Mouse (Mus musculus): ENCODE data around the gene Pdcd6ip. TPM values are rescaled to one million over a fixed set of nuclear protein-coding genes. Genes with fewer than 3 reads are reported as not detected.
A peak's percentile ranks its signal among the peaks of the same experiment; 100 is the strongest.

The Pdcd6ip gene
- 59.9 and 60.8 TPM in 2 replicates for polyA plus RNA-seq (2016; fragmentation: Nextera tagmentation; extraction: Ambion mirVana)

DNA sequence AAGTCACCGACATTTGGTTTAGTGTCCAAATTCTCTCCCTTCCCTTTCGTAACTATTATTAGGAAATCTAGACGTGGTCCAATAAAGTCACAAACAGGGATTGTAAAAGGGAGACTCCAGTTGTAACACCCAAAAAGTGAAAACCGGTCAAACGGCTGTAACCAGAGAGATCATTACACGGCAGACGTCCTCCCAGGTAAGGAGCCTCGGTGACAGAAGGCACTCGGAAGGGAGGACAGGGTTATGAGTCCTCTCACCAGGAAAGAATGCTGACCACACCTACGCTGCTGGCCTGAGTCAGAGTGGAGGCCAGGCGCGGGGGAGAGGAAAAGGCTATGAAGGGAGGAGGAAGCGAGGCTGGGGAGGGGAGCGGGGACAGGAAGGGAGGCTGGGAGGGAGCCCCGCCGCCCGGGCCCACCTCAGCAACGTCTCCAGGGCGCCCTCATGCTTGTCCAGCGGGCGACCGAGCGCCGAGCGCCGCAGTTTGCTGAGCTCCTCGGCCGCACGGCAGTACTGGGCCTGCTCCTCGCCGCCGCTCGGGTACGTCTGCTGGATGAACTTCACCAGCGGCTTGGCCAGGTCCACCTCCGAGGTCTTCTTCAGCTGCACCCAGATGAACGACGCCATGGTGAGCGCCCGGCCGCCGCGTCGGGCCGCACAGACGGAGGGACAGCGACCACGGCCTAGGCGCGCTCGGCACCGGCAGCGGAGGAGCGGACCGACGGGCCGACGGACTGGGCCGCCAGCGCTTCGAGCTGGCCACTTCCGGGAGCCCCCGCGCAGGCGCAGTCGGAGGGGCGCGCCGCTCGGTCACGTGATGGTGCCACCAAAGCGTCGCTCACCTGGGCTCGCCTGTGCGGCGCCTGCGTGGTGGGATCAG lies at the start of gene Pdcd6ip:
Gene Pdcd6ip, minus strand, starts transcription at position 779 of the 880 bp plus-strand sequence.
- peak; percentile 93 for DNase-seq (ENCODE audit: low spot score)
- Histone ChIP-seq H3K27me3 (replicated peaks; ENCODE audit: low read depth, poor library complexity, severe bottlenecking) (no peaks in the 10 kb centered on the region), H3K36me3 (replicated peaks) (0 out of 2 replicates have a peak, but pooled peaks cover 2% of the 10 kb centered on the region), H3K27ac (replicated peaks) (peak within 1 kb of the TSS; percentile 89), H3K9me3 (no peaks in the 10 kb centered on the region), H3K4me3 (peak within 1 kb of the TSS; percentile 94), H3K4me1 (peaks cover 20% of the 10 kb centered on the region)
- 2% methylated on average over 77 of the region's 77 CpGs for WGBS

DNA sequence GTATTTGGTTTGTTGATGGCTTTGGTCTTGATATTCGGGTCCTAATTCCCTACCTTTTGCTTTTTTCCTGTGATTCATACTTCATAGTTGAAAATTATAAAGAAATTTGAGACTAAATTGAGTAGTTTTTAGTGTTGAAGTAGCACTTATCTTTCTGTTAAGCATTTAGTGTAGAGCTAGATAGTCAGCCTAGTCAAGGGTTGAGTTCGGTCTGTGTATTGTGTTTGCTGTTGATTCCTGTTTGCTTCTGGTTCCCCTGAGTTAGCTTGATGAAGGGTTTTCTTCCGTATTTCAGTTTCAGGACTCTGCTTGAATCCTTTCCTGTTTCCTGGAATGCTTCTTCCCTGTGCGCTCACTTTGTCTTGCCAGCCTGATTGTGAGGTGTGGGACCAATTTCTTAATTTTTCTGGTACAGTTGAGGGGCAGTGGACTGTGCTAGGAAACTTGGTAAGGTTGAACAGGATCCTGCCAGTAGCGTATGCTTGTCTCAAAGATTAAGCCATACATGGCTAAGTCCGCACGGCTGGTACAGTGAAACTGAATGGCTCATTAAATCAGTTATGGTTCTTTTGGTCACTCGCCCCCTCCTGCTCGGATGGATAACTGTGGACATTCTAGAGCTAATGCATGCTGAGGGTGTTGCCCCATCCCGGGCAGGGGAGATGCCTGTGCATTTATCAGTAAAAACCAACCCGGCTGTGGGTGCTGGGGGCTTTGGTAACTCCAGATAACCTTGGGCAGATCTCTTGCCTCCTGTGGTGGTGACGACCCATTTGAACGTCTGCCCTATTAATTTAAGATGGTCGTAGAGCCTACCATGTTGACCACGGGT lies 48.0 kb upstream of the Pdcd6ip start:
- Histone ChIP-seq H3K4me3 (no peak overlapping the region), H3K27me3 (replicated peaks; ENCODE audit: low read depth, poor library complexity, severe bottlenecking) (no peaks in the 10 kb centered on the region), H3K36me3 (replicated peaks) (peaks cover 24% of the 10 kb centered on the region), H3K9me3 (peaks cover 10% of the 10 kb centered on the region; the same call in 1 of the 2 replicates), H3K27ac (replicated peaks) (no peak overlapping the region), H3K4me1 (no peaks in the 10 kb centered on the region)
- WGBS = 93% methylated on average over 15 of the region's 15 CpGs
- DNase-seq (ENCODE audit: low spot score) = no peak

GRCm38 (mm10) chr9:113749356-113749755 lies 41.3 kb upstream of the Pdcd6ip start:
- Histone ChIP-seq H3K27ac (replicated peaks) (no peak overlapping the region), H3K4me3 (no peak overlapping the region), H3K36me3 (replicated peaks) (peaks cover 10% of the 10 kb centered on the region), H3K4me1 (no peaks in the 10 kb centered on the region), H3K9me3 (no peaks in the 10 kb centered on the region), H3K27me3 (replicated peaks; ENCODE audit: low read depth, poor library complexity, severe bottlenecking) (no peaks in the 10 kb centered on the region)
- WGBS = 91% methylated on average over 7 of the region's 7 CpGs
- DNase-seq (ENCODE audit: low spot score) = no peak

GRCm38 (mm10) chr9:113743291-113743690 lies 35.2 kb upstream of the Pdcd6ip start:
- Histone ChIP-seq H3K27me3 (replicated peaks; ENCODE audit: low read depth, poor library complexity, severe bottlenecking) (no peaks in the 10 kb centered on the region), H3K4me1 (peaks cover 23% of the 10 kb centered on the region), H3K9me3 (no peaks in the 10 kb centered on the region), H3K4me3 (peak overlapping the region; percentile 93; the same call in 1 of the 2 replicates), H3K27ac (replicated peaks) (no peak overlapping the region), H3K36me3 (replicated peaks) (no peaks in the 10 kb centered on the region)
- whole genome bisulfite sequencing = 72% methylated on average over 3 of the region's 3 CpGs
- DNase-seq (ENCODE audit: low spot score) = no peak

DNA sequence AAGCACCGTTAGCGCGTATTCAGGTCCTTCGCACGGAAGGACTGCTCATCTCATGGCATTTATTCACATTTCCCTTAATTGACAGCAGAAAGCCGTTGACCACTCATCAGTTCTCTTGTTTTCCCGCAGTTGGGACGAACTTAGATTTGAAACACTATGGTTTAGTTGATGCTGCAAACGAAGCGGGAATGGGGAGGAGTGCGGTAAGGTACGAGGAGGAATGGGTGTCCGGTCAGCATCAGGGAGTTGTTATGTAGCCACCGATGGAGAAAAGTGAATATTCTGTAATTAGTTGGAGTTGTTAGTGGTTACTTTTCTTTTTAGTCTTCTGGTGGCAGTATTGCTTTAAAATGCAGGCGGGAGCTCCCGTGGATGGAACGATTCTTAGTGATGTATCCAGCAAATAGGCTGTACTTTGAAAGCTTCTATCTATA lies 34.3 kb upstream of the Pdcd6ip start:
- Histone ChIP-seq H3K4me1 (peaks cover 23% of the 10 kb centered on the region), H3K27ac (replicated peaks) (peak overlapping the region; percentile 95; the same call in 1 of the 2 replicates), H3K27me3 (replicated peaks; ENCODE audit: low read depth, poor library complexity, severe bottlenecking) (no peaks in the 10 kb centered on the region), H3K36me3 (replicated peaks) (no peaks in the 10 kb centered on the region), H3K4me3 (peak overlapping the region; percentile 93), H3K9me3 (no peaks in the 10 kb centered on the region)
- WGBS = 7% methylated on average over 17 of the region's 17 CpGs
- peak; percentile 25 for DNase-seq (ENCODE audit: low spot score)

GRCm38 (mm10) chr9:113741637-113742137 lies 33.6 kb upstream of the Pdcd6ip start:
- H3K4me3 ChIP-seq = peak overlapping the region; percentile 93
- H3K27me3 ChIP-seq (replicated peaks; ENCODE audit: low read depth, poor library complexity, severe bottlenecking) = no peaks in the 10 kb centered on the region
- H3K27ac ChIP-seq (replicated peaks) = peak overlapping the region; percentile 95
- DNase-seq (ENCODE audit: low spot score) = peak; percentile 77
- under 1% methylated on average over 64 of the region's 64 CpGs for WGBS
- H3K9me3 ChIP-seq = no peaks in the 10 kb centered on the region
- H3K4me1 ChIP-seq = peaks cover 23% of the 10 kb centered on the region
- no peaks in the 10 kb centered on the region for H3K36me3 ChIP-seq (replicated peaks)

DNA sequence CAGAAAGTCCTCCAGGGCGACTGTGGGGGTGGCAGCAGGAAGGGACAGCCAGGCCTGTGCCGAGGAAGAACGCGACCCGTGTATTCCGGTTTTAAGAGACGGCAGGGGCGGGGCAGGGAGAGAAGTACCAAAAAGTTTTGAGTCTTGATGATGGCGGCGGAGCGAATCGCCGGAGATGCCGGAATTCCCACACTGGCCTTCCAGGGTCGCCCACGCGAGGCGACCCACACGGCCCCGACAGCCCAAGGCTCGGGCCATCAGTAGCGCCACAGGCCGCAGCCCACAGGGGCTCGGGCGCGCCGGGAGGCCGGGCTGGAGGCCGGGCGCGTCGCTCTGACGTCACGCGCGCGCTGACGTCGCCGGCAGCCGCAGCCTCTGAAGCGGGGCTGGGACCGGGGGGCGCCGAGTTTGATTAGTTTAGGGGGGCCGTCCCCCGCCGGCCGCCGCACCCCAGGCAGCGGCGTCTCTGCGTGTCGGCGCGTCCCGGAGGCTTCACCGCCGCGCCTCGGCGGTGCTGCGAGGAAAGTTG lies 33.1 kb upstream of the Pdcd6ip start, which contains the start of gene Clasp2:
Gene Clasp2, plus strand, starts transcription at position 366 of the 529 bp plus-strand sequence.
- Histone ChIP-seq H3K27ac (replicated peaks) (peak within 1 kb of the TSS; percentile 95), H3K9me3 (no peaks in the 10 kb centered on the region), H3K4me1 (peaks cover 23% of the 10 kb centered on the region), H3K4me3 (peak within 1 kb of the TSS; percentile 93), H3K36me3 (replicated peaks) (no peaks in the 10 kb centered on the region), H3K27me3 (replicated peaks; ENCODE audit: low read depth, poor library complexity, severe bottlenecking) (no peaks in the 10 kb centered on the region)
- WGBS = under 1% methylated on average over 63 of the region's 63 CpGs
- DNase-seq (ENCODE audit: low spot score) = peak; percentile 87

DNA sequence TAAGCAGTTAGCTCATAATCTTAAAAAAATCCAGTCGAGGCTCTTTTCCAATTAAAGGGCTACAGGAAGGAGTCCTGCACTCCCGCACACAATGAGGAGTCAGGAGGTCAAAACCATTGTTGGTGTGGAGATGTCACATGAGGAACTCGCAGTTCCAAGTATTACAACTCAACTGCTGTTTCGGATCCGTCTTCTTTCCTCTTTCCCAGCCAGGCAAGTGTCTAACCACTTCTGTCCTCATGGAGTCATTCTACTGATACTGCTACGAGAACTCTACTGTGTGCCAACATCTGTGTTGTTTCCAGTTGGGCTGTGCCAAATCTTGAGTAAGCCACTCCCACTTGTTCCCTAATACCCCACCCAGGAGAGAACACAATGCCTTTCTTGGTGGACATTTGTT lies 30.9 kb upstream of the Pdcd6ip start:
- 85% methylated on average over 6 of the region's 6 CpGs for WGBS

GRCm38 (mm10) chr9:113738021-113738420 lies 30.0 kb upstream of the Pdcd6ip start:
- Histone ChIP-seq H3K4me3 (no peak overlapping the region), H3K36me3 (replicated peaks) (no peaks in the 10 kb centered on the region), H3K9me3 (no peaks in the 10 kb centered on the region), H3K4me1 (peaks cover 20% of the 10 kb centered on the region), H3K27ac (replicated peaks) (no peak overlapping the region), H3K27me3 (replicated peaks; ENCODE audit: low read depth, poor library complexity, severe bottlenecking) (no peaks in the 10 kb centered on the region)
- WGBS = 66% methylated on average over 9 of the region's 9 CpGs
- no peak for DNase-seq (ENCODE audit: low spot score)

More for the DNA sequence above, 30.9 kb upstream of the Pdcd6ip start:
- Histone ChIP-seq H3K27me3 (replicated peaks; ENCODE audit: low read depth, poor library complexity, severe bottlenecking) (no peaks in the 10 kb centered on the region), H3K4me1 (peaks cover 25% of the 10 kb centered on the region), H3K27ac (replicated peaks) (no peak overlapping the region), H3K9me3 (no peaks in the 10 kb centered on the region), H3K36me3 (replicated peaks) (no peaks in the 10 kb centered on the region), H3K4me3 (no peak overlapping the region)
- no peak for DNase-seq (ENCODE audit: low spot score)

DNA sequence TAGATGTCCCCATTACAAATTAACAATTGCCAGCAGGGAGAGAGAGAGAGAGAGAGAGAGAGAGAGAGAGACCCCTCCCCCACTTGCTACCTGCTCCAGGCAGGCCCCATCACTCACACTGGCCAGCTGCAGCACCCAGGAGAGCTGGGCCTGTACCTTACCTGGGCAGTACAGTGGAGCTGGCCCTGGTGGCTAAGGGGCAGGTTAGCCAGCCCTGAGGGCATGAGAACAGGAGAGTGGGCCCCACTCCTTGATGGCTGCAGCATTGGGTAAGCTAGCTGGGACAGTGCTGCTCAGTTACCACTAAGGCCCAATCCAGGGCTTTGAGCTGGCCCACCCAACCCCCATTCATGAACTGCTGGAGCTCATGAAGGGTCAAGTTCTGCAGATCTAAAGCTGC lies 27.9 kb upstream of the Pdcd6ip start:
- Histone ChIP-seq H3K4me1 (peaks cover 12% of the 10 kb centered on the region), H3K9me3 (no peaks in the 10 kb centered on the region), H3K27me3 (replicated peaks; ENCODE audit: low read depth, poor library complexity, severe bottlenecking) (no peaks in the 10 kb centered on the region), H3K36me3 (replicated peaks) (no peaks in the 10 kb centered on the region), H3K27ac (replicated peaks) (no peak overlapping the region), H3K4me3 (no peak overlapping the region)
- DNase-seq (ENCODE audit: low spot score) = no peak

- Histone ChIP-seq H3K4me1 (peaks cover 3% of the 10 kb centered on the region; the same call in 1 of the 2 replicates), H3K27ac (replicated peaks) (no peak overlapping the region), H3K27me3 (replicated peaks; ENCODE audit: low read depth, poor library complexity, severe bottlenecking) (no peaks in the 10 kb centered on the region), H3K4me3 (no peak overlapping the region), H3K36me3 (replicated peaks) (no peaks in the 10 kb centered on the region), H3K9me3 (no peaks in the 10 kb centered on the region)
- no peak for DNase-seq (ENCODE audit: low spot score)
- WGBS = 93% methylated on average over 3 of the region's 3 CpGs
These were observed 23.5 kb upstream of the Pdcd6ip start for GRCm38 (mm10) chr9:113731540-113731939.
